30 mouse cellular contexts compared by ENCODE assay signal in genomic region chr6:127861951-127862350, GRCm38 (mm10). TPM values are rescaled to one million over a fixed set of nuclear protein-coding genes. Genes with fewer than 3 reads are reported as not detected.
DNase-seq lines count a peak whose midpoint lies in the region; ATAC-seq and TF ChIP-seq lines count a peak whose summit lies in the region.
"Had no signal": no experiment of that assay in that cellular context is flagged by ENCODE, and none has a peak within 500 bp of the region (broad histone marks: within the 10 kb centered on the region; RNA-seq: fewer than 3 reads in every experiment).

No protein-coding gene starts in this region.

- no peak overlapping the region for H3K9ac ChIP-seq in hindbrain, postnatal 0 days (replicated peaks; ENCODE audit: low read length)
- H3K9ac ChIP-seq in midbrain, embryonic 14.5 days (replicated peaks; ENCODE audit: low read length): no peak overlapping the region
- H3K9ac ChIP-seq in midbrain, embryonic 16.5 days (ENCODE audit: low read depth, low read length): no peak overlapping the region
- H3K9ac ChIP-seq: embryonic facial prominence, embryonic 12.5 days; embryonic facial prominence, embryonic 15.5 days; forebrain, postnatal 0 days; heart, embryonic 12.5 days; heart, embryonic 15.5 days; hindbrain, embryonic 14.5 days had no signal

- 0 out of 2 replicates have a peak, but pooled peaks cover 4% of the 10 kb centered on the region for H3K4me1 ChIP-seq in hindbrain, embryonic 10.5 days (replicated peaks)
- H3K4me1 ChIP-seq in hindbrain, postnatal 0 days (ENCODE audit: insufficient read depth, low read length): no peaks in the 10 kb centered on the region
- no peaks in the 10 kb centered on the region; the same call in 1 of the 2 replicates for H3K4me1 ChIP-seq in midbrain, embryonic 14.5 days (ENCODE audit: control insufficient read depth, insufficient read depth, low read length)
- H3K4me1 ChIP-seq in midbrain, embryonic 16.5 days (ENCODE audit: control insufficient read depth, insufficient read depth, low read length): no peaks in the 10 kb centered on the region
- H3K4me1 ChIP-seq: heart, embryonic 12.5 days; heart, embryonic 15.5 days had no signal

- ATAC-seq in hindbrain, postnatal 0 days: no peak
- ATAC-seq in midbrain, embryonic 14.5 days (ENCODE audit: low FRiP score, low TSS enrichment): no peak
- ATAC-seq in midbrain, embryonic 16.5 days: no peak
- ATAC-seq: forebrain, embryonic 14.5 days; forebrain, postnatal 0 days had no signal

- H3K27me3 ChIP-seq in hindbrain, embryonic 10.5 days (ENCODE audit: insufficient read depth, poor library complexity, severe bottlenecking): no peaks in the 10 kb centered on the region
- no peaks in the 10 kb centered on the region for H3K27me3 ChIP-seq in hindbrain, postnatal 0 days (ENCODE audit: insufficient read depth, low read length)
- no peaks in the 10 kb centered on the region for H3K27me3 ChIP-seq in midbrain, embryonic 14.5 days (ENCODE audit: control insufficient read depth, insufficient read depth, low read length)
- H3K27me3 ChIP-seq in midbrain, embryonic 16.5 days (ENCODE audit: control insufficient read depth, insufficient read depth, low read depth, low read length): no peaks in the 10 kb centered on the region
- H3K27me3 ChIP-seq: embryonic facial prominence, embryonic 12.5 days; embryonic facial prominence, embryonic 15.5 days; heart, embryonic 12.5 days; heart, embryonic 15.5 days had no signal

- H3K9me3 ChIP-seq in hindbrain, embryonic 10.5 days: no peaks in the 10 kb centered on the region
- H3K9me3 ChIP-seq in hindbrain, postnatal 0 days (ENCODE audit: low read length): no peaks in the 10 kb centered on the region
- no peaks in the 10 kb centered on the region for H3K9me3 ChIP-seq in midbrain, embryonic 14.5 days (ENCODE audit: control insufficient read depth, low read length)
- no peaks in the 10 kb centered on the region for H3K9me3 ChIP-seq in midbrain, embryonic 16.5 days (replicated peaks; ENCODE audit: control insufficient read depth, low read length, poor library complexity, severe bottlenecking)
- H3K9me3 ChIP-seq: embryonic facial prominence, embryonic 12.5 days; embryonic facial prominence, embryonic 15.5 days; heart, embryonic 12.5 days; heart, embryonic 15.5 days had no signal

- no peak overlapping the region for H3K4me2 ChIP-seq in hindbrain, postnatal 0 days (ENCODE audit: low read depth, low read length)
- H3K4me2 ChIP-seq in midbrain, embryonic 14.5 days (ENCODE audit: low read length): no peak overlapping the region
- H3K4me2 ChIP-seq in midbrain, embryonic 16.5 days (ENCODE audit: low read length): no peak overlapping the region
- H3K4me2 ChIP-seq: embryonic facial prominence, embryonic 12.5 days; embryonic facial prominence, embryonic 15.5 days; heart, embryonic 12.5 days; heart, embryonic 15.5 days; hindbrain, embryonic 14.5 days had no signal

- no peaks in the 10 kb centered on the region for H3K36me3 ChIP-seq in hindbrain, embryonic 10.5 days
- H3K36me3 ChIP-seq in hindbrain, postnatal 0 days (ENCODE audit: insufficient read depth, low read length): no peaks in the 10 kb centered on the region
- no peaks in the 10 kb centered on the region for H3K36me3 ChIP-seq in midbrain, embryonic 14.5 days (ENCODE audit: control insufficient read depth, insufficient read depth, low read length)
- H3K36me3 ChIP-seq in midbrain, embryonic 16.5 days (ENCODE audit: control insufficient read depth, insufficient read depth, low read length): no peaks in the 10 kb centered on the region
- H3K36me3 ChIP-seq: embryonic facial prominence, embryonic 12.5 days; embryonic facial prominence, embryonic 15.5 days; heart, embryonic 12.5 days; heart, embryonic 15.5 days had no signal

- TF ChIP-seq CTCF in hindbrain, postnatal 0 days (IDR thresholded peaks at IDR 0.05; ENCODE audit: low read depth): no peak
- TF ChIP-seq CTCF in brain, embryonic 14.5 days (IDR thresholded peaks at IDR 0.05; ENCODE audit: borderline replicate concordance, extremely low read depth, insufficient read depth, insufficient read length): no peak

- DNase-seq in hindbrain, embryonic 10.5 days (ENCODE audit: low spot score): no peak
- no peak for DNase-seq in hindbrain, postnatal 0 days (ENCODE audit: low spot score)
- DNase-seq in midbrain, embryonic 14.5 days: peak; percentile 22
- peak; percentile 36 for DNase-seq in brain, embryonic 14.5 days (ENCODE audit: low read depth)
- DNase-seq in retina, postnatal 7 days (ENCODE audit: low read depth, low spot score): peak; percentile 11
- no peak for DNase-seq in testis, postnatal 10 days (ENCODE audit: low spot score)
- no peak for DNase-seq in thymus, postnatal 0 days (ENCODE audit: low spot score)
- DNase-seq: adrenal gland, postnatal 10 days; adrenal gland, postnatal 36 days; B cell, adult 2 months; cerebellum, adult 11 months; cerebellum, adult 2 months; cerebellum, adult 9-11 months; cerebellum, postnatal 25 days; forebrain, postnatal 0 days; gastrocnemius, adult 2 months; gastrocnemius, postnatal 36 days; heart, postnatal 10 days; heart, postnatal 36 days had no signal

- 60% methylated on average over 9 of the region's 9 CpGs for WGBS in hindbrain, embryonic 10.5 days
- 35% methylated on average over 9 of the region's 9 CpGs for WGBS in hindbrain, postnatal 0 days
- WGBS in midbrain, embryonic 14.5 days: 20% methylated on average over 9 of the region's 9 CpGs
- 24% methylated on average over 9 of the region's 9 CpGs for WGBS in midbrain, embryonic 16.5 days

- no peak for TF ChIP-seq POLR2A in brain, embryonic 14.5 days (IDR thresholded peaks at IDR 0.05; ENCODE audit: borderline replicate concordance, extremely low read depth, insufficient read depth, insufficient read length, poor library complexity, severe bottlenecking)

- no peak overlapping the region for H3K4me3 ChIP-seq in hindbrain, embryonic 10.5 days
- H3K4me3 ChIP-seq in hindbrain, postnatal 0 days (ENCODE audit: low read length): no peak overlapping the region
- H3K4me3 ChIP-seq in midbrain, embryonic 14.5 days (replicated peaks; ENCODE audit: low read depth, low read length): no peak overlapping the region
- no peak overlapping the region for H3K4me3 ChIP-seq in midbrain, embryonic 16.5 days (ENCODE audit: low read depth, low read length)
- H3K4me3 ChIP-seq: embryonic facial prominence, embryonic 12.5 days; embryonic facial prominence, embryonic 15.5 days; gastrocnemius, adult 2 months; heart, embryonic 12.5 days; heart, embryonic 15.5 days had no signal

- H3K27ac ChIP-seq in hindbrain, embryonic 10.5 days: peak overlapping the region; percentile 23; the same call in 1 of the 2 replicates
- H3K27ac ChIP-seq in hindbrain, postnatal 0 days: no peak overlapping the region
- no peak overlapping the region for H3K27ac ChIP-seq in midbrain, embryonic 14.5 days (replicated peaks; ENCODE audit: low read depth, low read length)
- H3K27ac ChIP-seq in midbrain, embryonic 16.5 days (ENCODE audit: low read length): no peak overlapping the region
- H3K27ac ChIP-seq: embryonic facial prominence, embryonic 12.5 days; embryonic facial prominence, embryonic 15.5 days; gastrocnemius, adult 2 months; heart, embryonic 15.5 days; hindbrain, embryonic 14.5 days had no signal

RNA-seq across cellular contexts. Expression of gene Tspan11, which starts 25.4 kb away (rescaled TPM):
- 6.8 and 15.4 TPM in 2 replicates for polyA plus RNA-seq in hindbrain, embryonic 10.5 days (2016; fragmentation: Nextera tagmentation; extraction: Ambion mirVana)
- total RNA-seq in hindbrain, postnatal 0 days (2014; rRNA removed): 3.5 and 5.6 TPM in 2 replicates
- polyA plus RNA-seq in hindbrain, postnatal 0 days (2015; fragmentation: Nextera tagmentation; extraction: Ambion mirVana): 3.6 and 4.4 TPM in 2 replicates
- 5.0 and 8.4 TPM in 2 replicates for polyA plus RNA-seq in midbrain, embryonic 14.5 days (2014; fragmentation: Nextera tagmentation; extraction: Ambion mirVana)
- polyA plus RNA-seq in midbrain, embryonic 16.5 days (2015; fragmentation: Nextera tagmentation; extraction: Ambion mirVana): 5.5 and 5.7 TPM in 2 replicates
- polyA plus RNA-seq in brain, embryonic 14.5 days (2012; rRNA removed): 8.0 and 9.2 TPM in 2 replicates
- polyA plus RNA-seq in thymus, postnatal 0 days (2015; fragmentation: Nextera tagmentation; extraction: Ambion mirVana): 0.62 and 1.3 TPM in 2 replicates
- total RNA-seq: CH12.LX; common myeloid progenitor, adult 5-6 weeks; granulocyte monocyte progenitor cell, adult 5-6 weeks; MEL had no signal

Comparison
In these comparisons a context has a peak if more than half of its experiments do, and no peak if none do; other contexts are left out.
1. DNase-seq: peak in midbrain, embryonic 14.5 days (single experiment), brain, embryonic 14.5 days (single experiment) and retina, postnatal 7 days (single experiment); none in hindbrain, embryonic 10.5 days (single experiment), hindbrain, postnatal 0 days (single experiment), testis, postnatal 10 days (single experiment) and thymus, postnatal 0 days (single experiment).